Mouse (Mus musculus) E14TG2a.4 (cell line): ENCODE data around the gene Amer1.

Experiments
- CTCF ChIP-seq: conservative IDR thresholded peaks from 2 replicates; pipeline ENCODE4 v1.5.1; 2014; ENCODE audit warnings: low read length
- NANOG ChIP-seq: IDR thresholded peaks from 2 replicates; pipeline ENCODE4 v1.6.1; 2014; ENCODE audit warnings: borderline replicate concordance, low read length, mixed read lengths

DNA sequence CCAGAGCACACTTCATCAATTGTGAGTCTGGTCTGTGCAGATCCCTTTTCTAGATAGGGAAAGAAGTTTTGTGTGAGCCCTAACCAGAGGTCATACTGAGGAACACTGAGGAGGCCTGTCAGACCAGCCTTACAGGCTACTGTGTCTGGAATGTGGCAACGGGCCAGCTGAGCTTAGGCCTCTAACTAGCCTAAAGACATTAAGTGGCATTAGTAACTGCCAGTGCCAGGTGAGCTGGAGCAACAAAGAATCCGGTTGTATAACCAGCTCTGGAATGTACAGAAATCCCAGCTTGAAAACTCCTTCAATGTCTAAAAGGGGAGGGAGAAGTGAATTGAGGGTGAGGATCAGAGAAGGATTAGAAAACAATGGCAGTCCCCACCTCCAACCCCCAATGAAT is 1.2 kb upstream of the Amer1 start:
- no peak for TF ChIP-seq CTCF
- TF ChIP-seq NANOG, result no peak
